Mouse (Mus musculus): ENCODE data around the gene Vax2. TPM values are rescaled to one million over a fixed set of nuclear protein-coding genes. Genes with fewer than 3 reads are reported as not detected.

The Vax2 gene
- total RNA-seq (2021) = not detected
- long read RNA-seq, experiment 1 = 0 reads
- long read RNA-seq, experiment 2 = 0 reads

DNA sequence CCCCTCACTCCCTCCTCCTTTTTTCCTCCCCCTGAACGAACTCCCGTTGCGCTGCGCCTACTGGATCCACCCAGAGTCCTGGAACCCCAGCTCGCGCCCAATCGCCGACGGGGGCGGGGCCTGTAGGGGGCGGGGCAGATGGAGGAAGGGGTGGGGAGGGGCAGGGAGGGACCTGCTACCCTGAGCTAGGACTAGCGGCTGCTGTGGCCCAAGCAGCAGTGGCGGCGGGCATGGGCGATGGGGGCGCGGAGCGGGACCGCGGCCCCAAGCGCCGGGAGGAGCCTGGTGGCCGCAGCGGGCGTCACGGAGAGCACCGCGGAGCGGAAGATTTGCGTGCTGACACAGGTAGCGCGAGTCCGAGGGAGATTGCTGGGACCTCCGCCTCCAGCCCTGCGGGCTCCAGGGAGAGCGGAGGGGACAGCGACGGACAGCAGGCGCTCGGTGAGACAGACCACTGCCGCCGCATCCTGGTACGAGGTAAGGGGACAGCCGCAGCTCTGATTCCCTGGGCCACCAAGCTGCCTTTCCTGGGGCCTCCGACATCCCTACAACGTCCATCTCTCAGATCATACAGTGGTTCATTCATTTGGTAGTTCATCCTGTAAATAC, at the start of gene Vax2:
TSS of gene Vax2 (plus strand) at position 198 of the 609 bp plus-strand sequence.
- intact Hi-C loops (cut with DNase I; ENCODE audit: low total_unique reads) = no loop called here
- DNase-seq = peak; percentile 73

GRCm38 (mm10) chr6:83665009-83665408, 46.1 kb upstream of the Vax2 start:
- intact Hi-C loops (cut with DNase I; ENCODE audit: low total_unique reads) = no loop called here
- no peak for DNase-seq

DNA sequence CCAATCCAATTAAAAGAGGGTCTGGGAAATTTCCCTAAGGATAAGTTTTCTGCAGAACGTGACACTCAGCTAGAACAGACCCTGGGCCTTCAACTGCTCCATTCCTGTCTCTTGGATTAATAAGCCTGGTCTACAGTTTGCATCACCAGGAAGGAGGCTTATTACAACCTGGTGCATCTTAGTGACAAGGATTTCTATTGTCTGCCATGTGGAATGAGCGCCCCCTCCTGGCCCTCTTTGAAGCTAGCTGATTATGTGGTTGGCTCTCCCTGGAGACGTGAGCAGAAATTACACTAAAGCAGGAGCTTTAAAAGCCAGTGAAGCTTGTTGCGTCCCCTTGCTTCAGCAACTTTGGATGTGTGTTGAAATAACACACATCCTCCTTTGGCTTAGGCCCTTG, 37.7 kb upstream of the Vax2 start:
- peak; percentile 64 for DNase-seq

DNA sequence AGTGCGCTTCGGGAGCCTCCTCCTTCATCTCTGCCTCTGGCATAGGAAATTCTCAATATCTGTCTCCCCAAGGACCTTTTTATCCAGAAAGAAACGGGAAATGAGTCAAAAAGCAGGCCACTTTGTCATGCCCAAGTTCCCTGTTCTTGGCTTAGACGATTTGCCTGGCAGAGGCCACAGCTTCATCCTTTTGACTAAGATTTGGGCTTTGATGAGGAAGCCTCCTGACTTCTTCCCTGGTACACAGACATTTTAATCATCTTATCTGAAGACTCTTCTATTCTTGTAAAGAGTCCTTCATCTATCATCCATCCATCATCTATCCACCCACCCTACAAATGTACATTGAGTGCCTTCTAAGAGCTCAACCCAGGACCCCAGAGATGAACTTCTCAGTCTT, 33.3 kb upstream of the Vax2 start, which contains the start of gene Cd207:
TSS of gene Cd207 (minus strand) at position 101 of the 400 bp plus-strand sequence.
- no peak for DNase-seq
- intact Hi-C loops (cut with DNase I; ENCODE audit: low total_unique reads) = no loop called here

More for the DNA sequence above, 37.7 kb upstream of the Vax2 start:
- intact Hi-C loops (cut with DNase I; ENCODE audit: low total_unique reads) = loop anchor here (5.0 kb wide), 1 partner anchor 91 kb away; no protein-coding TSS in a partner anchor

DNA sequence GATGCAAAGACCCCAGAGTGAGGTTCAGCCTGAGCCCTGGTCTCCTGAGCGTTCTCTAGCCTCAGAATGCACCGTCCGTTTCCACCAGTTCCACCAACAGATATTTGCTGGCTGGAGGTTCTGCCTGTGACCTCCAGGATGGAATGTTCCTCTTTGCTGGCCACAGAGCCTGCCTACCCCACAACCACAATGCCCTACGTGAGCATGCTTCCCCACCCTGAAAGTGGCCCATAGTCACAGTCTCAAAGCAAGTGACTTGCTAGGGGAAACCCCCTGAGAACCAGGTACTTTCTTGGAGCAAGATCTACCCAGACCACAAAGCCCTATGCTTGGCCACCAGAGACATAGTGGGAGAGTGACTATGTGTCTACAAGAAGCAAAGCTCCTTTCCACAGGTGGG, 21.7 kb upstream of the Vax2 start:
- intact Hi-C loops (cut with DNase I; ENCODE audit: low total_unique reads) = no loop called here
- DNase-seq = no peak

DNA sequence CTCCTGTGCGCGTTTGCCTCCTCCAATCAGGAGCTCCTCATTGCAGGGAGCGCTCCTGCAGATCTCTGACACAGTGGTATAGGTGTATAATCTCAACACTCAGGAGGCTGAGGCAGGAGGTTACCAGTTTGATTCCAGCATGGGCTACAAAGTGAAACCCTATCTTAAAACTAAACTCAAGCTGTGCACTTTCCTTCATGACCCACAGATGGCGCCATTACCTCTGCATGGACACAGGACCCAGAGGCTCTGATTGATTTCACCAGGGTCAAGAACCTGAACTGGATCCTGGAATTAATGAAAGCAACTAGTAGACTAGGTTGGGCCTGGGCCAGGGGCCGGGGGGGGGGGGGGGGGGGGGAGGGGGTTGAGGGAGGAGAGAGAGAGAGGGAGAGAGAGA, 20.8 kb upstream of the Vax2 start:
- intact Hi-C loops (cut with DNase I; ENCODE audit: low total_unique reads) = loop anchor here (2.0 kb wide), 1 partner anchor 41 kb away; no protein-coding TSS in a partner anchor
- peak; percentile 28 for DNase-seq

- intact Hi-C loops (cut with DNase I; ENCODE audit: low total_unique reads) = loop anchor here (2.0 kb wide), 1 partner anchor 40 kb away; no protein-coding TSS in a partner anchor
- DNase-seq = no peak
Observed at GRCm38 (mm10) chr6:83690936-83691335, 20.1 kb upstream of the Vax2 start.

DNA sequence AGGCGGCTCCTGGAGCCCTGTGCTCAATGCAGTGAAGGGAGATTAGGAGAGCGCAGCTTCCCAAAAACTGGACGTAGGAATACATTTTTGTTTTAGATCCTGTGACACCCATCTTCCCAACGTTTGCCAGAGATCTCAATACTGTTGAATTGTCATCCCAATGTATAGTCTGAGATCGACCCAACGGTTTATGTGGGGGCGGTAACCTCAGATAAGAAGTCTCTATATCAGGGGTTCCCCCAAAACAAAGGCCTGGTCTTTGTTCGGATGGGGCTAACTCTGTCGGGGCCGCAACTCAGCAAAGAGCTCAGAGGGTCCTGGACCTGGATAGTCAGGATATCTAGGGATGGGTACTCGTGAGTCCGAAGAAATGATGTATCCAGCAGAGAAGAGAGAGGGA, 18.1 kb upstream of the Vax2 start:
- no peak for DNase-seq
- intact Hi-C loops (cut with DNase I; ENCODE audit: low total_unique reads) = no loop called here

DNA sequence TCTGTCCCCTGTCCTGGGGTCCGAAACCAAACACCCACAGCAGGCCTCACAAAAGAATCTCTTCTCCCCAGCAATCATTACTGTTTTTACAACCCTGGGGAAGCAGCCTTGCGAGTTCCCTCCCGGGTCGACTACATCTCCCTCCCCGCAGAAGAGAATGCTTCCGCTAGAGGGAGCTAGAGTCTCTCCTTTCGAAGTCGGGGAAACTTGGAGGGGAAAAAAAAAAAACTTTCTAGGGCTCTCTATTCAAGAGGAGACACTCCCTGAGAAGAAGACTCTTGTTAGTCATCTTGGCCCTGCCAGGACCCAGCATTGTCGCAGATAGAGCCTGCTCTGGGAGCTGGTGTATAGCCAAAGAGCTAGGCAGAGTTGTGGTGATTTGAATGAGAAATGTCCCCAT, 17.2 kb upstream of the Vax2 start:
- peak; percentile 25 for DNase-seq
- intact Hi-C loops (cut with DNase I; ENCODE audit: low total_unique reads) = no loop called here

GRCm38 (mm10) chr6:83695731-83696130, 15.3 kb upstream of the Vax2 start:
- intact Hi-C loops (cut with DNase I; ENCODE audit: low total_unique reads) = no loop called here
- no peak for DNase-seq

GRCm38 (mm10) chr6:83696684-83697083, 14.4 kb upstream of the Vax2 start:
- intact Hi-C loops (cut with DNase I; ENCODE audit: low total_unique reads) = no loop called here
- no peak for DNase-seq

DNA sequence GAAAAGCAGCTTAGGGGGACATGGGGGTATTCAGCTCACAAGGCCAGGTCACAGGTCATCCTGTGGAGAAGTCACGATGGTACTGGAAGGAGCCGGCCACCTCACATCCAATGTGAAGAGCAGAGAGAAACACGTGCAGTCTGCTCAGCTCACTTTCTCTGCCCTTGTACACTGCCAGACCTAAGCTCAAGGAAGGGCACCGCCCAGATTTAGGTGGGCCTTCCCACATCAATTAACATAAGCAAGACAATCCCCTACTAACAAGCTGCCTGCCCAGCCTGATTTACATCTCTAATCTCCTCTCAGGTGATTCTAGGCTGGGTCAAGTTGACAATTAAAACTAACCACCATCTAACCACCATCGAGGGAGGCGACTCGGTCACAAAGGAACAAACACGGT, 13.1 kb upstream of the Vax2 start:
- DNase-seq = no peak
- intact Hi-C loops (cut with DNase I; ENCODE audit: low total_unique reads) = no loop called here

- no peak for DNase-seq
- intact Hi-C loops (cut with DNase I; ENCODE audit: low total_unique reads) = no loop called here
Observed at GRCm38 (mm10) chr6:83699971-83700370, 11.1 kb upstream of the Vax2 start.

DNA sequence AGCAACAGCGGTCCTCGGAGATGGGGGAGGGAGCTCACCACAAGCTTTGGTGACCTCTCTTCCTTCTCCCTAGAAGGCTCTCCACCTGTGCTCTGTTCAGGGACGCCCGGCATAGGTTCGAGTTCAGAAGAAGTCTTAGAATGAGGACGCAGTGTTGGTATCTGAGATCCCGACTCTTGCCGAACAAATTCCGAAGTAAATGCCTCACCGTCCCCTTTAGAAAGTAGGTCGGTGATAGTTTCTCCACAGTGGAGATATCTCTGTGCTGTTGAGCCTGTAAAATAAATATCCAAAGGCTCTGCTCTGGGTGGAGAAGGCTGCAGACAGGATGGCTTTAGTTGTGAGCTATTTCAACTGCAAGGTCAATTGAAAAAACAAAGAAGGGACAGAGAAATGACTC, 10.1 kb upstream of the Vax2 start:
- no peak for DNase-seq
- intact Hi-C loops (cut with DNase I; ENCODE audit: low total_unique reads) = no loop called here

GRCm38 (mm10) chr6:83702146-83702999, 8.7 kb upstream of the Vax2 start:
- intact Hi-C loops (cut with DNase I; ENCODE audit: low total_unique reads) = no loop called here
- no peak for DNase-seq

GRCm38 (mm10) chr6:83703000-83703721, 7.9 kb upstream of the Vax2 start:
- intact Hi-C loops (cut with DNase I; ENCODE audit: low total_unique reads) = no loop called here
- DNase-seq = no peak

DNA sequence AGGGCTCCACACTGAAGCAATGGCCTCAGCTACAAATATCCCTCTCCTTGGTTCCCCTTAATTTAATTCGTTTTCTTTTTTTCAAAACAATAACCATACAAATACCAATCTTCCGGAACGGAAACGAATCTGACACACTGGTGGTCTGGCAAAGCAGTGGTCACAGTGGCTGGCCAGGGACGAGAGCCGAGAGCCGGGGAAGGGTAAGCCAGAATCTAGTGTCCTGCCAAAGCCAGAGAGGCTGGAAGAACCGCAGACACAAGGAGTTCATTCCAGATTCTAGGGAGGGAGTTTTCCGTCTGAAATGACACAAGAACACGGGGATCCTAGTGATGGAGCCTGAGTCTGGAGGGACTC, 7.4 kb upstream of the Vax2 start:
- no peak for DNase-seq
- intact Hi-C loops (cut with DNase I; ENCODE audit: low total_unique reads) = no loop called here

GRCm38 (mm10) chr6:83704294-83704693, 6.8 kb upstream of the Vax2 start:
- intact Hi-C loops (cut with DNase I; ENCODE audit: low total_unique reads) = no loop called here
- no peak for DNase-seq

DNA sequence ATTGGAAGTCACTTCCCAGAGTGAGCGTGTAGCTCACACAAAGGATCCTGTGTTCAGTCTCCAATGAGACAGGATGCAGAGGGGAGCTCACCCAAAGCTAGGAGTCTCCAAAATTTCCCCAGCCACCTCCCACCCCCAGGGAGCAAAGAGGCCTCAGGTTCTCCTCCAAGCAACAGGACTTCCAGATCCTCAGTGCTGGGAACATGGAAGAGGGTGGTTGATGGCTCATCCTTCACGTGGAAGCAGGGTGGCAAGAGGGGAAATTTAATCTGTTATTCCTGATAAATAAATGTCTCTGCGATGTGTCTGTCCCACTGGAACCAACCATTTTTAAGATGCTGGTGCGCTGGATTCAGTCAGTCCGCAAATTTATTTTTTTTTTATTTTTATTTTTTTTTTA, 6.4 kb upstream of the Vax2 start:
- intact Hi-C loops (cut with DNase I; ENCODE audit: low total_unique reads) = no loop called here
- no peak for DNase-seq

Measured in gastrocnemius, postnatal 14 days (tissue).